In genomic region chr17:32164780-32165179, GRCm38 (mm10) we compare ENCODE assay signal across 10 mouse cellular contexts. TPM values are rescaled to one million over a fixed set of nuclear protein-coding genes. Genes with fewer than 3 reads are reported as not detected.
DNase-seq lines count a peak whose midpoint lies in the region; ATAC-seq and TF ChIP-seq lines count a peak whose summit lies in the region.
"Had no signal": no experiment of that assay in that cellular context is flagged by ENCODE, and none has a peak within 500 bp of the region (broad histone marks: within the 10 kb centered on the region; RNA-seq: fewer than 3 reads in every experiment).

No protein-coding gene starts in this region.

- no peaks in the 10 kb centered on the region for H3K36me3 ChIP-seq in megakaryocyte, embryonic 14.5 days (replicated peaks; ENCODE audit: low read length)
- peaks cover 26% of the 10 kb centered on the region for H3K36me3 ChIP-seq in limb, embryonic 10.5 days
- no peaks in the 10 kb centered on the region for H3K36me3 ChIP-seq in stomach, embryonic 15.5 days

- no peak for DNase-seq in gastrocnemius, adult 2 months
- no peak for DNase-seq in gastrocnemius, adult 18-20 months (ENCODE audit: low spot score)
- no peak for DNase-seq in limb, embryonic 10.5 days (ENCODE audit: low spot score)
- no peak for DNase-seq in urinary bladder, adult 2 months (ENCODE audit: low spot score)
- DNase-seq in natural killer cell, adult 2 months (ENCODE audit: low spot score in 2 of 2), result no peak
- DNase-seq: spleen, adult 18-20 months had no signal

- H3K4me3 ChIP-seq in gastrocnemius, adult 2 months, result peak overlapping the region; percentile 76
- peak overlapping the region; percentile 50 for H3K4me3 ChIP-seq in megakaryocyte, embryonic 14.5 days (replicated peaks)
- peak overlapping the region; percentile 84 for H3K4me3 ChIP-seq in limb, embryonic 10.5 days
- H3K4me3 ChIP-seq in stomach, embryonic 15.5 days (replicated peaks), result peak overlapping the region; percentile 78

- peaks cover 87% of the 10 kb centered on the region for H3K27me3 ChIP-seq in megakaryocyte, embryonic 14.5 days (replicated peaks)
- peaks cover 20% of the 10 kb centered on the region for H3K27me3 ChIP-seq in limb, embryonic 10.5 days (ENCODE audit: low read depth, poor library complexity, severe bottlenecking)
- no peaks in the 10 kb centered on the region for H3K27me3 ChIP-seq in stomach, embryonic 15.5 days (replicated peaks)

- no peaks in the 10 kb centered on the region for H3K9me3 ChIP-seq in megakaryocyte, embryonic 14.5 days
- no peaks in the 10 kb centered on the region for H3K9me3 ChIP-seq in limb, embryonic 10.5 days (replicated peaks)
- H3K9me3 ChIP-seq in stomach, embryonic 15.5 days, result no peaks in the 10 kb centered on the region

- peak overlapping the region; percentile 78 for H3K27ac ChIP-seq in gastrocnemius, adult 2 months
- H3K27ac ChIP-seq in limb, embryonic 10.5 days, result peak overlapping the region; percentile 12; the same call in 1 of the 2 replicates
- H3K27ac ChIP-seq in stomach, embryonic 15.5 days, result peak overlapping the region; percentile 93; the same call in 1 of the 2 replicates
- H3K27ac ChIP-seq: liver, embryonic 14.5 days had no signal

- no peak for TF ChIP-seq CTCF in gastrocnemius, adult 2 months (IDR thresholded peaks at IDR 0.05)

- H3K4me1 ChIP-seq in megakaryocyte, embryonic 14.5 days, result peaks cover 62% of the 10 kb centered on the region
- H3K4me1 ChIP-seq in limb, embryonic 10.5 days, result peaks cover 55% of the 10 kb centered on the region
- peaks cover 43% of the 10 kb centered on the region for H3K4me1 ChIP-seq in stomach, embryonic 15.5 days

- H3K9ac ChIP-seq in stomach, embryonic 15.5 days, result no peak overlapping the region
- H3K9ac ChIP-seq: liver, embryonic 14.5 days had no signal

- H3K4me2 ChIP-seq in stomach, embryonic 15.5 days, result peak overlapping the region; percentile 88

- no peak for ATAC-seq in megakaryocyte, adult 5-6 weeks (ENCODE audit: poor library complexity, severe bottlenecking)
- ATAC-seq in stomach, embryonic 15.5 days (ENCODE audit: insufficient read depth, low FRiP score, low read depth), result no peak

- intact Hi-C loops in gastrocnemius, adult 2 months (cut with DNase I), result loop anchor here (5.0 kb wide), 1 partner anchor 43 kb away; no protein-coding TSS in a partner anchor

RNA-seq across cellular contexts. Expression of gene Notch3, which starts 1.9 kb away (rescaled TPM):
- total RNA-seq in gastrocnemius, adult 2 months (2021), result 10 to 100 TPM; 10.7 to 14.8 TPM
- 10 to 100 TPM in 1 of 2 experiments, 1 to 10 TPM in 1; 9.6 to 12.5 TPM for total RNA-seq in gastrocnemius, adult 18-20 months (2021)
- polyA plus RNA-seq in megakaryocyte, embryonic 14.5 days (2012; ENCODE audit: insufficient read depth, low replicate concordance), result 0.23 and 1.4 TPM in 2 replicates
- total RNA-seq in megakaryocyte, adult 5-6 weeks (2015), result 0.18 TPM in 1 of 2 replicates, not detected in the other
- total RNA-seq in megakaryocyte, adult 5-6 weeks (2017), result 0.04 and 0.08 TPM in 2 replicates
- polyA plus RNA-seq in limb, embryonic 10.5 days (2016; fragmentation: Nextera tagmentation; extraction: Ambion mirVana), result 23.8 and 32.1 TPM in 2 replicates
- 13.1 and 14.2 TPM in 2 replicates for polyA plus RNA-seq in stomach, embryonic 15.5 days (2015; fragmentation: Nextera tagmentation; extraction: Ambion mirVana)
- polyA plus RNA-seq in urinary bladder, adult 2 months (2012; rRNA removed), result 16.1 and 21.5 TPM in 2 replicates

RNA-seq across cellular contexts. Expression of gene Ephx3, which starts 24.6 kb away (rescaled TPM):
- under 1 TPM; 0.25 to 0.61 TPM for total RNA-seq in gastrocnemius, adult 2 months (2021)
- total RNA-seq in gastrocnemius, adult 18-20 months (2021), result under 1 TPM; 0.18 to 0.19 TPM
- polyA plus RNA-seq in megakaryocyte, embryonic 14.5 days (2012; ENCODE audit: insufficient read depth, low replicate concordance), result not detected in 2 replicates
- 0.07 and 0.23 TPM in 2 replicates for total RNA-seq in megakaryocyte, adult 5-6 weeks (2015)
- total RNA-seq in megakaryocyte, adult 5-6 weeks (2017), result 0.20 TPM in 1 of 2 replicates, not detected in the other
- polyA plus RNA-seq in limb, embryonic 10.5 days (2016; fragmentation: Nextera tagmentation; extraction: Ambion mirVana), result 0.11 TPM in 1 of 2 replicates, not detected in the other
- polyA plus RNA-seq in stomach, embryonic 15.5 days (2015; fragmentation: Nextera tagmentation; extraction: Ambion mirVana), result 1.5 and 5.0 TPM in 2 replicates
- 3.6 and 4.4 TPM in 2 replicates for polyA plus RNA-seq in urinary bladder, adult 2 months (2012; rRNA removed)

Comparison
In these comparisons a context has a peak if more than half of its experiments do, and no peak if none do; other contexts are left out.
1. H3K27ac ChIP-seq: peak in every context shown above with its lines; median percentile 93 in stomach, embryonic 15.5 days; 78 in gastrocnemius, adult 2 months; 12 in limb, embryonic 10.5 days.